Mouse (Mus musculus) intestine, embryonic 15.5 days (tissue): ENCODE data around the gene Tmprss6. TPM values are rescaled to one million over a fixed set of nuclear protein-coding genes. Genes with fewer than 3 reads are reported as not detected.

Source experiments
- ATAC-seq: fragments of 200-750 bp; cut with Nextera tagmentation; 2 replicates; pipeline ENCODE4 v1.8.0; 2017; ENCODE audit warnings: moderate TSS enrichment, moderate library complexity
- H3K27ac ChIP-seq: fragments of 300-500 bp; sonication (generic); 2 replicates; pipeline ENCODE4 v1.5.1; 2015; ENCODE audit warnings: mild to moderate bottlenecking, inconsistent platforms
- H3K27me3 ChIP-seq: fragments of 300-500 bp; sonication (generic); replicated peaks from 2 replicates; pipeline ENCODE4 v1.6.1; 2015; ENCODE audit warnings: inconsistent platforms
- H3K36me3 ChIP-seq: fragments of 300-500 bp; sonication (generic); 2 replicates; pipeline ENCODE4 v1.6.1; 2015; ENCODE audit warnings: inconsistent platforms
- H3K4me1 ChIP-seq: fragments of 300-500 bp; sonication (generic); replicated peaks from 2 replicates; pipeline ENCODE4 v1.6.1; 2015; ENCODE audit warnings: inconsistent platforms
- H3K4me2 ChIP-seq: fragments of 300-500 bp; sonication (generic); replicated peaks from 2 replicates; pipeline ENCODE4 v1.6.1; 2015; ENCODE audit warnings: mild to moderate bottlenecking, inconsistent platforms
- H3K4me3 ChIP-seq: fragments of 300-500 bp; sonication (generic); replicated peaks from 2 replicates; pipeline ENCODE4 v1.5.1; 2015; ENCODE audit warnings: inconsistent platforms
- H3K9ac ChIP-seq: fragments of 300-500 bp; sonication (generic); 2 replicates; pipeline ENCODE4 v1.6.1; 2015; ENCODE audit warnings: inconsistent platforms
- H3K9me3 ChIP-seq: fragments of 300-500 bp; sonication (generic); 2 replicates; pipeline ENCODE4 v1.6.1; 2016; ENCODE audit warnings: inconsistent platforms
- WGBS: fragments of 180-500 bp; shearing (Covaris S2); methylation state at CpG from one replicate; pipeline ENCODE4 v1.1.7; 2015; 5-methylcytosine and 5-hydroxymethylcytosine counted together
- polyA plus RNA-seq: library from polyadenylated mRNA; unstranded; fragments of >200 nt; fragmentation: Nextera tagmentation; extraction: Ambion mirVana; gene quantifications from 2 replicates; pipeline ENCODE4 v1.2.1, GENCODE M21; 2015

The Tmprss6 gene
- polyA plus RNA-seq, 1 experiment from 2014 or later = 0.39 TPM

DNA sequence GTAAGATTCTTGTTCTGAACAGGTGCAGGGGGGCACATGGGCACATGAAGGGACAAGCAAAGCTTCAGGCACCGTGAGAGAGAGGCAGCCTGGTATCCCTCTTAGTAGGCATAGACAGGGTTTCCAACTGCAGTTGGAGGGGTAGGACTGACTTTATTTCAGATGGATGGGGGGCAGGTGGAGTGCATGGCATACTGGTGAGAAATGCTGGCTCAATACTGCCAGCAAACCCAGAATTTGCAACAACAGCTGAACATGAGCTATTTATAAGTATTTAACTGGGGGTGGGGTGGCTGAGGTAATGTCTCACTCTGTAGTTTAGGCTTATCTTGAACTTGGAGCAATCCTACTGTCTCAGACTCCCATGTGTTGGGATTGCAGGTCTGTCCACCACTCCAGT lies 35.6 kb upstream of the Tmprss6 start:
- WGBS = 88% methylated on average over 1 of the region's 1 CpGs
- no peaks in the 10 kb centered on the region for H3K27me3 ChIP-seq
- H3K27ac ChIP-seq = no peak overlapping the region
- no peaks in the 10 kb centered on the region for H3K9me3 ChIP-seq
- H3K9ac ChIP-seq = no peak overlapping the region
- no peaks in the 10 kb centered on the region for H3K4me1 ChIP-seq
- no peak for ATAC-seq
- no peaks in the 10 kb centered on the region for H3K36me3 ChIP-seq
- no peak overlapping the region for H3K4me2 ChIP-seq
- no peak overlapping the region for H3K4me3 ChIP-seq

GRCm38 (mm10) chr15:78502437-78503132 lies 34.2 kb upstream of the Tmprss6 start:
- H3K27me3 ChIP-seq = no peaks in the 10 kb centered on the region
- 67% methylated on average over 18 of the region's 18 CpGs for WGBS
- no peak overlapping the region for H3K9ac ChIP-seq
- no peak overlapping the region for H3K4me2 ChIP-seq
- no peaks in the 10 kb centered on the region for H3K36me3 ChIP-seq
- H3K4me3 ChIP-seq = no peak overlapping the region
- no peaks in the 10 kb centered on the region for H3K9me3 ChIP-seq
- no peak overlapping the region for H3K27ac ChIP-seq
- H3K4me1 ChIP-seq = no peaks in the 10 kb centered on the region
- ATAC-seq = no peak

DNA sequence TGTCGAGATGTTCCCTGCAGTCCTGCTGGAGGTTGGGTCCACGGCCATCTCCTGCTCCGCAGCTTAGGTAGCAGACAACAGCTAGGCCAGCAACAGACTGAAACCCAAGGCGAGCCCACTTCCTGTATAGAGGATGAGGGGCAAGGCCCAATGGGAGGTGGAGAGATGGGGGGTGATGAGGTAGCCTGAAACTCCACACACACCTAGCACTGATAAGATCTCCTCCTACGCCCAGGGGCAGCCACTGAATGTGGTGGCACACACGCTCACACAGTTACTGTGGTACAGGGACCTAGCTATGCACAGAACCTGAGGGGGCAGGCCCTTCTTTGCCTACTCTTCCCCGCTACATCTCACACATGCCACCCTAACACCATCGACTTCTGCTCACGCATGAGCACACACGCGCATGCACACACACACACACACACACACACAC lies 26.6 kb upstream of the Tmprss6 start, which contains the start of gene Il2rb:
Gene Il2rb (minus strand): TSS at position 304 of the 439 bp plus-strand sequence.
- 90% methylated on average over 11 of the region's 11 CpGs for WGBS
- ATAC-seq = no peak

GRCm38 (mm10) chr15:78493401-78494010 lies 25.1 kb upstream of the Tmprss6 start:
- Histone ChIP-seq H3K4me3 (no peak overlapping the region), H3K4me1 (no peaks in the 10 kb centered on the region), H3K27me3 (no peaks in the 10 kb centered on the region), H3K36me3 (no peaks in the 10 kb centered on the region), H3K4me2 (no peak overlapping the region), H3K9ac (no peak overlapping the region), H3K9me3 (no peaks in the 10 kb centered on the region), H3K27ac (no peak overlapping the region)
- ATAC-seq = no peak
- WGBS = 78% methylated on average over 10 of the region's 10 CpGs

More for the DNA sequence above, 26.6 kb upstream of the Tmprss6 start, which contains the start of gene Il2rb:
- no peak within 1 kb of the TSS for H3K27ac ChIP-seq
- H3K9me3 ChIP-seq = no peaks in the 10 kb centered on the region
- no peaks in the 10 kb centered on the region for H3K36me3 ChIP-seq
- H3K4me3 ChIP-seq = no peak within 1 kb of the TSS
- no peaks in the 10 kb centered on the region for H3K4me1 ChIP-seq
- H3K27me3 ChIP-seq = no peaks in the 10 kb centered on the region
- H3K9ac ChIP-seq = no peak within 1 kb of the TSS
- H3K4me2 ChIP-seq = no peak within 1 kb of the TSS

DNA sequence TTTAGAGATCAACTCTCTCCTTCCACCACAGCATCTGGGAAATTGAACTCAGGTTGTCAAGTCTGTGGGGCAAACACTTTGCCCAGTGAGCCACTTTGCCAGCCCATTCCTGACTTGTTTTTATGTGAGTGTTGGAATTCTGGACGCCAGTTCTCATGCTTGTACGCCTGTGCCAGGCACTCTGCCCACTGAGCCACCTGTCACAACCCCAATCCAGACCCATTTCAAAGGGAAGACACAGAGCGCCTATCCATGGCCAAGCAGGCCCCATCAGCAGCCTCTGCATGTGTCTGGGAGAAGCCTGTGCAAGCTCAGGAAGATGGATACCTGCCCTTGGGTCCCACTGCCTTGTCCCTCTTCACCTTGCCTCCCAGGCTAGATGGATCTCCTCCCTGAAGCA lies 22.9 kb upstream of the Tmprss6 start:
- Histone ChIP-seq H3K36me3 (no peaks in the 10 kb centered on the region), H3K4me1 (no peaks in the 10 kb centered on the region), H3K27me3 (no peaks in the 10 kb centered on the region), H3K4me3 (no peak overlapping the region), H3K9me3 (no peaks in the 10 kb centered on the region), H3K4me2 (no peak overlapping the region), H3K27ac (no peak overlapping the region), H3K9ac (no peak overlapping the region)
- no peak for ATAC-seq
- 77% methylated on average over 3 of the region's 3 CpGs for WGBS

DNA sequence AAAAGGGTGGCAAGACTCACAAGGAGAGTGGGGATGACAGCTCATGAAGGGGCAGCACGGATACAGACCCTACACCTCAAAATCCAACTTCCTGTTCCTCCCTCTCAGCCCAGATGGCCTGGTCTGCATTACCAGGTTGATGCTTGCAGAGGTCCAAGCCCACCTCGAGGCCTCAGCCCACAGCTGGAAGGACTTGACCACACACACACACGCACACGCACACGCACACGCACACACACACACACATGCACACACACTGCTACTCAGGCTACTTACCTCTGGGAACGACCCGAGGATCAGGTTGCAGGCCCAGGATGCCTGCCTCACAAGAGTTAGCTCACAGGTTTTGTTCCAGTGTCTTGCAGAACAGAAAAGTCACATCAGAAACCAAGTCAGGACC lies 21.5 kb upstream of the Tmprss6 start:
- ATAC-seq = no peak
- Histone ChIP-seq H3K27ac (no peak overlapping the region), H3K9ac (no peak overlapping the region), H3K4me2 (no peak overlapping the region), H3K36me3 (no peaks in the 10 kb centered on the region), H3K4me1 (no peaks in the 10 kb centered on the region), H3K4me3 (no peak overlapping the region), H3K9me3 (no peaks in the 10 kb centered on the region), H3K27me3 (no peaks in the 10 kb centered on the region; the same call in 1 of the 2 replicates)
- WGBS = 62% methylated on average over 8 of the region's 8 CpGs

GRCm38 (mm10) chr15:78489248-78489647 lies 20.8 kb upstream of the Tmprss6 start:
- no peak overlapping the region for H3K27ac ChIP-seq
- no peaks in the 10 kb centered on the region for H3K9me3 ChIP-seq
- no peak for ATAC-seq
- WGBS = 82% methylated on average over 3 of the region's 3 CpGs
- H3K4me1 ChIP-seq = no peaks in the 10 kb centered on the region
- H3K9ac ChIP-seq = no peak overlapping the region
- H3K4me3 ChIP-seq = no peak overlapping the region
- no peak overlapping the region for H3K4me2 ChIP-seq
- no peaks in the 10 kb centered on the region for H3K36me3 ChIP-seq
- no peaks in the 10 kb centered on the region; the same call in 1 of the 2 replicates for H3K27me3 ChIP-seq

- Histone ChIP-seq H3K36me3 (no peaks in the 10 kb centered on the region), H3K27ac (no peak overlapping the region), H3K4me2 (no peak overlapping the region), H3K27me3 (no peaks in the 10 kb centered on the region; the same call in 1 of the 2 replicates), H3K4me1 (no peaks in the 10 kb centered on the region), H3K9me3 (no peaks in the 10 kb centered on the region), H3K9ac (no peak overlapping the region), H3K4me3 (no peak overlapping the region)
- 76% methylated on average over 4 of the region's 4 CpGs for WGBS
- no peak for ATAC-seq
These were observed 18.6 kb upstream of the Tmprss6 start for GRCm38 (mm10) chr15:78487066-78487465.

DNA sequence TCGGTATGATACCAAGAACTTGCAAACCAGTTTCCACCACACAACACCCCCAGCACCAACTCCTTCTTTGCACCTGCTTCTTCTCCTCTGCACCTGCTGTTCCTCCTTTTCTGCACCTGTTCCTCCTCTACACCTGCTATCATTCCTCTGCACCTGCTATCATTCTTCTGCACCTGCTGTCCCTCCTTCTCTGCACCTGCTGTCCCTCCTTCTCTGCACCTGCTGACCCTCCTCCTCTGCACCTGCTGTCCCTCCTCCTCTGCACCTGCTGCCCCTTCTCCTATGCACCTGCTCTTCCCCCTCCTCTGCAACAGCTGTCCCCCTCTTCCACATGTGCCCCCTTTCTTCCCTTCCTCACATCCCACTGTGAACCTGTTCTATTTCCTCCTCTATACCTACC lies 18.1 kb upstream of the Tmprss6 start:
- Histone ChIP-seq H3K4me1 (no peaks in the 10 kb centered on the region), H3K27me3 (no peaks in the 10 kb centered on the region; the same call in 1 of the 2 replicates), H3K4me3 (no peak overlapping the region), H3K27ac (no peak overlapping the region), H3K9ac (no peak overlapping the region), H3K36me3 (no peaks in the 10 kb centered on the region), H3K9me3 (no peaks in the 10 kb centered on the region), H3K4me2 (no peak overlapping the region)
- ATAC-seq = no peak
- WGBS = 92% methylated on average over 1 of the region's 1 CpGs

GRCm38 (mm10) chr15:78483311-78483710 lies 14.9 kb upstream of the Tmprss6 start:
- no peaks in the 10 kb centered on the region for H3K36me3 ChIP-seq
- H3K27ac ChIP-seq = no peak overlapping the region
- H3K9me3 ChIP-seq = no peaks in the 10 kb centered on the region
- 0 out of 2 replicates have a peak, but pooled peaks cover 3% of the 10 kb centered on the region for H3K4me1 ChIP-seq
- H3K4me3 ChIP-seq = no peak overlapping the region
- H3K27me3 ChIP-seq = no peaks in the 10 kb centered on the region; the same call in 1 of the 2 replicates
- H3K9ac ChIP-seq = no peak overlapping the region
- no peak overlapping the region for H3K4me2 ChIP-seq
- 73% methylated on average over 4 of the region's 4 CpGs for WGBS
- ATAC-seq = no peak

DNA sequence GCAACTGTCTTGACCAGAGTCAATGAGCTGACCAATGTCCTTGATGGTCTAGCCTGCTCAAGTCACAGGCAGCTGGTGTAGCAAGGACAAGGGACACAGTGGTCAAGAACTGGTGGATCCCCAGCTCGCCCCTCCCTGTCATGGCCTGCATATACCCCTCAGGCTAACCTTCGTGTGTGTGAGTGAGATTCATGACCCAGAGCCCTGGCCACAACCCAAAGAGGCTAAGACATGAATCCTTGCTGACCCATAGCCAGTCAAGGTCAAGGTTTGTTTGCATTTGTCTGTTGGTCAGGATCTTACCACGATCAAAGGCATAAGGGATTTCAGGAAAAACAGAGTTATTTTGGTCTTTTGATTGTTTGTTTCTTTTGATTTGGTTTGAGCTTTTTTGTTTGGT lies 14.1 kb upstream of the Tmprss6 start:
- ATAC-seq = no peak
- H3K4me2 ChIP-seq = no peak overlapping the region
- no peaks in the 10 kb centered on the region for H3K9me3 ChIP-seq
- no peak overlapping the region for H3K9ac ChIP-seq
- no peaks in the 10 kb centered on the region for H3K36me3 ChIP-seq
- no peak overlapping the region for H3K27ac ChIP-seq
- H3K27me3 ChIP-seq = no peaks in the 10 kb centered on the region; the same call in 1 of the 2 replicates
- no peak overlapping the region for H3K4me3 ChIP-seq
- H3K4me1 ChIP-seq = 0 out of 2 replicates have a peak, but pooled peaks cover 3% of the 10 kb centered on the region
- 58% methylated on average over 3 of the region's 3 CpGs for WGBS

DNA sequence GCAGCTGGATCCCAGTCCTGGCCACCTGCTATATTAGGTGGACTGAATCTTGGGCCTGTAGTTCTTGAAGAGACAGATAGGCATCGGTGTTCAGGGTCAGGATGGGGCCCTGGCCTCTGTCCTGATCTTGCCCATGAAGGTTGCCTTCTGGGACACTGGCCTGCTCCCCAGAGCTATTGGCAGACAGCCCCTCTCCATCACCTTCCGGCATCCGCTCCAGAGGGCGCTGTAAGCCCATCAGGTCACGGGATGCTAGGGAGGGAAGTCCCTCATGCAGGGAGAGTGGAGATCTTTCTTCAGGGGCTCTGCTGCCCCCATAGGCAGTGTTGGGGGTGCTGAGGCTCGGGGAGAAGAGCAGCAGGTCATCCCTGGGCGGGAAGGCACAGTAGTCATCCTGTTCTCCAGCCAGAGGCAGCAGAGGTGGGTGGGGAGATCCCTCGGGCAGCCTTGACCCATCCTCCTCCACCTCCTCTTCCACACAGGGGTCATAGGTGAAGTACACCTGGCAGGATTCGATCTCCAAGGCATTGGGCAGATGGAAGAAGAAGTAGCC lies 13.1 kb upstream of the Tmprss6 start:
- H3K36me3 ChIP-seq = no peaks in the 10 kb centered on the region
- H3K9me3 ChIP-seq = no peaks in the 10 kb centered on the region
- ATAC-seq = no peak
- H3K4me2 ChIP-seq = no peak overlapping the region
- H3K27me3 ChIP-seq = no peaks in the 10 kb centered on the region; the same call in 1 of the 2 replicates
- H3K4me1 ChIP-seq = 0 out of 2 replicates have a peak, but pooled peaks cover 3% of the 10 kb centered on the region
- 61% methylated on average over 9 of the region's 9 CpGs for WGBS
- H3K27ac ChIP-seq = no peak overlapping the region
- no peak overlapping the region for H3K4me3 ChIP-seq
- no peak overlapping the region for H3K9ac ChIP-seq
